Mouse (Mus musculus): ENCODE measurements around the gene 2310079G19Rik.

DNA sequence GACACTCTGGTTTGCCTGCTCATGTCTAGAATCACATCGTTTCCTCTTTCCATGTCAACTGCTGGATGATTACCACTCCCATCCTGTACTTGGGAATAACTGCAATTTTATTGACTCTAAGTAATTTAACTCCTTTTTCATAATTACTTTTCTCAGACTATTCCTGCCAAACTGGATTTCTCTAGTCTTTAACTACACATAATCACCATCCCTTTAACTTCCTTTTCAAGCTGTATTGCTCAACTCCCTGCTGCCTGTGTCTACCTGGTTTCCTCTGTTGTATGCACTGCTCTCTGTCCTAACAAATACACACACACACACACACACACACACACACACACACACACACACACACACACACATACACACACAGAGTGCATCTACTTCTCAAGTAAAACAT, 23.6 kb upstream of the 2310079G19Rik start:
- no peak for TF ChIP-seq CTCF (IDR thresholded peaks at IDR 0.05; ENCODE audit: low read depth, low read length)
- no peak for TF ChIP-seq TAL1 (conservative IDR thresholded peaks at IDR 0.05; ENCODE audit: low read depth, low read length)

Measured in G1E (cell line).